In genomic region chr15:97963329-97963988, GRCm38 (mm10) we compare ENCODE assay signal across 8 mouse cellular contexts. TPM values are rescaled to one million over a fixed set of nuclear protein-coding genes. Genes with fewer than 3 reads are reported as not detected.
DNase-seq lines count a peak whose midpoint lies in the region; ATAC-seq lines count a peak whose summit lies in the region.

No protein-coding gene starts in this region.

- H3K9me3 ChIP-seq in kidney, embryonic 15.5 days (replicated peaks): no peaks in the 10 kb centered on the region
- no peaks in the 10 kb centered on the region for H3K9me3 ChIP-seq in embryonic facial prominence, embryonic 11.5 days (replicated peaks; ENCODE audit: control insufficient read depth, low read length)
- no peaks in the 10 kb centered on the region for H3K9me3 ChIP-seq in intestine, embryonic 16.5 days (ENCODE audit: control insufficient read depth, low read length)

- no peaks in the 10 kb centered on the region for H3K27me3 ChIP-seq in kidney, embryonic 15.5 days
- H3K27me3 ChIP-seq in embryonic facial prominence, embryonic 11.5 days (ENCODE audit: control insufficient read depth, insufficient read depth, low read length): no peaks in the 10 kb centered on the region
- H3K27me3 ChIP-seq in intestine, embryonic 16.5 days (replicated peaks; ENCODE audit: control insufficient read depth, insufficient read depth, low read length): no peaks in the 10 kb centered on the region

- 8% methylated on average over 13 of the region's 13 CpGs for WGBS in kidney, embryonic 15.5 days
- whole genome bisulfite sequencing in embryonic facial prominence, embryonic 11.5 days: 11% methylated on average over 13 of the region's 13 CpGs
- 10% methylated on average over 13 of the region's 13 CpGs for WGBS in intestine, embryonic 16.5 days

- peak overlapping the region; percentile 57 for H3K9ac ChIP-seq in kidney, embryonic 15.5 days
- H3K9ac ChIP-seq in embryonic facial prominence, embryonic 11.5 days (replicated peaks; ENCODE audit: low read length): peak overlapping the region; percentile 73
- H3K9ac ChIP-seq in intestine, embryonic 16.5 days (ENCODE audit: low read depth, low read length): peak overlapping the region; percentile 85

- peak overlapping the region; percentile 87 for H3K4me2 ChIP-seq in kidney, embryonic 15.5 days
- H3K4me2 ChIP-seq in embryonic facial prominence, embryonic 11.5 days (ENCODE audit: low read depth, low read length): peak overlapping the region; percentile 91
- peak overlapping the region; percentile 91 for H3K4me2 ChIP-seq in intestine, embryonic 16.5 days (ENCODE audit: low read depth, low read length)

- ATAC-seq in kidney, embryonic 15.5 days (replicated peaks; ENCODE audit: low FRiP score): peak; percentile 26; the same call in 1 of the 2 replicates
- ATAC-seq in embryonic facial prominence, embryonic 11.5 days (replicated peaks; ENCODE audit: insufficient number of reproducible peaks, low FRiP score, low TSS enrichment, low read depth): no peak
- ATAC-seq in intestine, embryonic 16.5 days: peak; percentile 19; the same call in 1 of the 2 replicates

- DNase-seq in kidney, adult 8-10 months: no peak
- DNase-seq in ES-CJ7 (ENCODE audit: low read depth, low spot score): peak; percentile 61
- peak; percentile 14 for DNase-seq in embryonic facial prominence, embryonic 11.5 days (ENCODE audit: low spot score)
- peak; percentile 23 to 34 for DNase-seq in natural killer cell, adult 2 months (ENCODE audit: low spot score in 2 of 2)
- DNase-seq in left cerebral cortex, adult 18-20 months (ENCODE audit: low spot score in 2 of 2): no peak
- DNase-seq in spleen, postnatal 4 days (ENCODE audit: low spot score in 2 of 2): no peak

- peak overlapping the region; percentile 82 for H3K27ac ChIP-seq in kidney, embryonic 15.5 days
- H3K27ac ChIP-seq in embryonic facial prominence, embryonic 11.5 days (replicated peaks; ENCODE audit: low read depth, low read length): 0 out of 2 replicates have a peak overlapping the region, but pooled peaks have one; percentile 3
- peak overlapping the region; percentile 29; the same call in 1 of the 2 replicates for H3K27ac ChIP-seq in intestine, embryonic 16.5 days (ENCODE audit: low read length)

- H3K36me3 ChIP-seq in kidney, embryonic 15.5 days: peaks cover under 1% of the 10 kb centered on the region; the same call in 1 of the 2 replicates
- H3K36me3 ChIP-seq in embryonic facial prominence, embryonic 11.5 days (replicated peaks; ENCODE audit: control insufficient read depth, insufficient read depth, low read depth, low read length): no peaks in the 10 kb centered on the region
- no peaks in the 10 kb centered on the region for H3K36me3 ChIP-seq in intestine, embryonic 16.5 days (ENCODE audit: control insufficient read depth, insufficient read depth, low read length)

- peaks cover 15% of the 10 kb centered on the region for H3K4me1 ChIP-seq in kidney, embryonic 15.5 days
- H3K4me1 ChIP-seq in embryonic facial prominence, embryonic 11.5 days (ENCODE audit: control insufficient read depth, insufficient read depth, low read length): no peaks in the 10 kb centered on the region
- H3K4me1 ChIP-seq in intestine, embryonic 16.5 days (ENCODE audit: control insufficient read depth, insufficient read depth, low read length): peaks cover 4% of the 10 kb centered on the region; the same call in 1 of the 2 replicates

- H3K4me3 ChIP-seq in kidney, embryonic 15.5 days (replicated peaks): peak overlapping the region; percentile 64
- H3K4me3 ChIP-seq in embryonic facial prominence, embryonic 11.5 days (ENCODE audit: low read depth, low read length): peak overlapping the region; percentile 56
- peak overlapping the region; percentile 87 for H3K4me3 ChIP-seq in intestine, embryonic 16.5 days (ENCODE audit: low read length)

RNA-seq across cellular contexts. Expression of gene Tmem106c, which starts 0.5 kb away (rescaled TPM):
- polyA plus RNA-seq in kidney, embryonic 15.5 days (2015; fragmentation: Nextera tagmentation; extraction: Ambion mirVana): 46.5 and 51.7 TPM in 2 replicates
- 39.1 and 40.6 TPM in 2 replicates for polyA plus RNA-seq in embryonic facial prominence, embryonic 11.5 days (2014; fragmentation: Nextera tagmentation; extraction: Ambion mirVana)
- 47.5 and 51.6 TPM in 2 replicates for polyA plus RNA-seq in intestine, embryonic 16.5 days (2015; fragmentation: Nextera tagmentation; extraction: Ambion mirVana)
- total RNA-seq in left cerebral cortex, adult 18-20 months (2021): 10 to 100 TPM; 33.2 to 34.9 TPM

RNA-seq across cellular contexts. Expression of gene Col2a1, which starts 41.0 kb away (rescaled TPM):
- 18.9 and 27.0 TPM in 2 replicates for polyA plus RNA-seq in kidney, embryonic 15.5 days (2015; fragmentation: Nextera tagmentation; extraction: Ambion mirVana)
- 161 and 177 TPM in 2 replicates for polyA plus RNA-seq in embryonic facial prominence, embryonic 11.5 days (2014; fragmentation: Nextera tagmentation; extraction: Ambion mirVana)
- polyA plus RNA-seq in intestine, embryonic 16.5 days (2015; fragmentation: Nextera tagmentation; extraction: Ambion mirVana): 0.33 and 0.53 TPM in 2 replicates
- total RNA-seq in left cerebral cortex, adult 18-20 months (2021): under 1 TPM; 0.86 to 0.91 TPM

RNA-seq across cellular contexts. Expression of gene Vdr, which starts 53.0 kb away (rescaled TPM):
- 6.5 and 7.2 TPM in 2 replicates for polyA plus RNA-seq in kidney, embryonic 15.5 days (2015; fragmentation: Nextera tagmentation; extraction: Ambion mirVana)
- 0.29 and 0.36 TPM in 2 replicates for polyA plus RNA-seq in embryonic facial prominence, embryonic 11.5 days (2014; fragmentation: Nextera tagmentation; extraction: Ambion mirVana)
- 2.4 TPM in 2 replicates for polyA plus RNA-seq in intestine, embryonic 16.5 days (2015; fragmentation: Nextera tagmentation; extraction: Ambion mirVana)
- 1 to 10 TPM in 1 of 2 experiments, under 1 TPM in 1; 0.75 to 2.3 TPM for total RNA-seq in left cerebral cortex, adult 18-20 months (2021)

Comparison
In these comparisons a context has a peak if more than half of its experiments do, and no peak if none do; other contexts are left out.
1. H3K27ac ChIP-seq: peak in every context shown above with its lines; median percentile 82 in kidney, embryonic 15.5 days; 29 in intestine, embryonic 16.5 days; 3 in embryonic facial prominence, embryonic 11.5 days.
2. DNase-seq: peak in ES-CJ7 (single experiment), embryonic facial prominence, embryonic 11.5 days (single experiment) and natural killer cell, adult 2 months (2 of 2); none in kidney, adult 8-10 months (0 of 2), left cerebral cortex, adult 18-20 months (0 of 2) and spleen, postnatal 4 days (0 of 2).
3. RNA of gene Col2a1, which starts 41.0 kb away (polyA plus RNA-seq): 161 to 177 TPM in embryonic facial prominence, embryonic 11.5 days and 18.9 to 27.0 TPM in kidney, embryonic 15.5 days; 0.33 to 0.53 TPM in intestine, embryonic 16.5 days; every median in the first group is over 10 times any median in the second.
4. Peak in every context shown above with its lines, with median percentiles within 50 percentile points of each other: H3K4me2 ChIP-seq, H3K4me3 ChIP-seq and H3K9ac ChIP-seq.